Mouse (Mus musculus): Measurements from ENCODE around the gene Mid1ip1. TPM values are rescaled to one million over a fixed set of nuclear protein-coding genes. Genes with fewer than 3 reads are reported as not detected.

The Mid1ip1 gene
- polyA plus RNA-seq (2015; fragmentation: Nextera tagmentation; extraction: Ambion mirVana), result 75.5 and 78.7 TPM in 2 replicates

GRCm38 (mm10) chrX:10714696-10715140 lies at the start of gene Mid1ip1:
Gene Mid1ip1, plus strand, starts transcription at chrX:10715013.
- Histone ChIP-seq H3K36me3 (ENCODE audit: control insufficient read depth, insufficient read depth, low read length) (no peaks in the 10 kb centered on the region), H3K4me2 (ENCODE audit: low read depth, low read length) (peak within 1 kb of the TSS; percentile 45), H3K4me1 (ENCODE audit: control insufficient read depth, insufficient read depth, low read length) (no peaks in the 10 kb centered on the region), H3K27ac (ENCODE audit: low read length) (peak within 1 kb of the TSS; percentile 75), H3K27me3 (replicated peaks; ENCODE audit: control insufficient read depth, insufficient read depth, low read length) (no peaks in the 10 kb centered on the region), H3K9me3 (ENCODE audit: control insufficient read depth, low read length) (no peaks in the 10 kb centered on the region), H3K4me3 (ENCODE audit: low read length) (peak within 1 kb of the TSS; percentile 36), H3K9ac (ENCODE audit: low read depth, low read length) (0 out of 2 replicates have a peak within 1 kb of the TSS, but pooled peaks have one; percentile 14)
- ATAC-seq, result peak; percentile 71
- 11% methylated on average over 12 of the region's 12 CpGs for WGBS

- H3K9ac ChIP-seq (ENCODE audit: low read depth, low read length), result no peak overlapping the region
- H3K4me3 ChIP-seq (ENCODE audit: low read length), result no peak overlapping the region
- H3K27ac ChIP-seq (ENCODE audit: low read length), result no peak overlapping the region
- H3K4me1 ChIP-seq (ENCODE audit: control insufficient read depth, insufficient read depth, low read length), result no peaks in the 10 kb centered on the region
- H3K4me2 ChIP-seq (ENCODE audit: low read depth, low read length), result no peak overlapping the region
- ATAC-seq, result no peak
- 88% methylated on average over 5 of the region's 5 CpGs for WGBS
- H3K36me3 ChIP-seq (ENCODE audit: control insufficient read depth, insufficient read depth, low read length), result no peaks in the 10 kb centered on the region
- no peaks in the 10 kb centered on the region for H3K9me3 ChIP-seq (ENCODE audit: control insufficient read depth, low read length)
- no peaks in the 10 kb centered on the region for H3K27me3 ChIP-seq (replicated peaks; ENCODE audit: control insufficient read depth, insufficient read depth, low read length)
Observed at GRCm38 (mm10) chrX:10694455-10695180, 20.2 kb upstream of the Mid1ip1 start.

DNA sequence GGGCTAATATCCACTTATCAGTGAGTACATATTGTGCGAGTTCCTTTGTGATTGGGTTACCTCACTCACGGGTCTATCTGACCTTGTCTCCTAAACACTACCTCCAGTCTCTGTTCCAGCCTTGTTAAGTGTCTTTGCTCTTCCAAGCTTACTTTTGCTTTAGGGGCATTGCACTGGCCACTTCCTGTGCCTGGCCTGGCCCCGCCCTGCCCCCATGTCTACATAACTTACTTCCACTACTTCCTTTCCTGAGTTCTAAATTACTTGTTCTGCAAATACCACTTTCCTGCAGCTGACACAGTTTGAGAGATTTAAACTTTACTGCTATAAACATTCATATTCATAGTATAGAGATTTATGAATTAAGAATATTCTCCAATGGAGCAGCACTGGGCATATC lies 8.1 kb upstream of the Mid1ip1 start:
- no peak for ATAC-seq
- H3K4me3 ChIP-seq (ENCODE audit: low read length), result no peak overlapping the region
- H3K27me3 ChIP-seq (replicated peaks; ENCODE audit: control insufficient read depth, insufficient read depth, low read length), result no peaks in the 10 kb centered on the region
- WGBS, result 87% methylated on average over 3 of the region's 3 CpGs
- H3K4me1 ChIP-seq (ENCODE audit: control insufficient read depth, insufficient read depth, low read length), result no peaks in the 10 kb centered on the region
- H3K27ac ChIP-seq (ENCODE audit: low read length), result no peak overlapping the region
- H3K4me2 ChIP-seq (ENCODE audit: low read depth, low read length), result no peak overlapping the region
- no peak overlapping the region for H3K9ac ChIP-seq (ENCODE audit: low read depth, low read length)
- no peaks in the 10 kb centered on the region for H3K36me3 ChIP-seq (ENCODE audit: control insufficient read depth, insufficient read depth, low read length)
- no peaks in the 10 kb centered on the region for H3K9me3 ChIP-seq (ENCODE audit: control insufficient read depth, low read length)

GRCm38 (mm10) chrX:10713839-10714637 lies 775 bp upstream of the Mid1ip1 start:
- H3K36me3 ChIP-seq (ENCODE audit: control insufficient read depth, insufficient read depth, low read length), result no peaks in the 10 kb centered on the region
- H3K4me2 ChIP-seq (ENCODE audit: low read depth, low read length), result peak overlapping the region; percentile 45
- H3K9me3 ChIP-seq (ENCODE audit: control insufficient read depth, low read length), result no peaks in the 10 kb centered on the region
- peak overlapping the region; percentile 18; the same call in 1 of the 2 replicates for H3K4me3 ChIP-seq (ENCODE audit: low read length)
- ATAC-seq, result no peak
- peak overlapping the region; percentile 72 for H3K27ac ChIP-seq (ENCODE audit: low read length)
- WGBS, result 35% methylated on average over 11 of the region's 11 CpGs
- no peak overlapping the region for H3K9ac ChIP-seq (ENCODE audit: low read depth, low read length)
- H3K4me1 ChIP-seq (ENCODE audit: control insufficient read depth, insufficient read depth, low read length), result no peaks in the 10 kb centered on the region
- H3K27me3 ChIP-seq (replicated peaks; ENCODE audit: control insufficient read depth, insufficient read depth, low read length), result no peaks in the 10 kb centered on the region

DNA sequence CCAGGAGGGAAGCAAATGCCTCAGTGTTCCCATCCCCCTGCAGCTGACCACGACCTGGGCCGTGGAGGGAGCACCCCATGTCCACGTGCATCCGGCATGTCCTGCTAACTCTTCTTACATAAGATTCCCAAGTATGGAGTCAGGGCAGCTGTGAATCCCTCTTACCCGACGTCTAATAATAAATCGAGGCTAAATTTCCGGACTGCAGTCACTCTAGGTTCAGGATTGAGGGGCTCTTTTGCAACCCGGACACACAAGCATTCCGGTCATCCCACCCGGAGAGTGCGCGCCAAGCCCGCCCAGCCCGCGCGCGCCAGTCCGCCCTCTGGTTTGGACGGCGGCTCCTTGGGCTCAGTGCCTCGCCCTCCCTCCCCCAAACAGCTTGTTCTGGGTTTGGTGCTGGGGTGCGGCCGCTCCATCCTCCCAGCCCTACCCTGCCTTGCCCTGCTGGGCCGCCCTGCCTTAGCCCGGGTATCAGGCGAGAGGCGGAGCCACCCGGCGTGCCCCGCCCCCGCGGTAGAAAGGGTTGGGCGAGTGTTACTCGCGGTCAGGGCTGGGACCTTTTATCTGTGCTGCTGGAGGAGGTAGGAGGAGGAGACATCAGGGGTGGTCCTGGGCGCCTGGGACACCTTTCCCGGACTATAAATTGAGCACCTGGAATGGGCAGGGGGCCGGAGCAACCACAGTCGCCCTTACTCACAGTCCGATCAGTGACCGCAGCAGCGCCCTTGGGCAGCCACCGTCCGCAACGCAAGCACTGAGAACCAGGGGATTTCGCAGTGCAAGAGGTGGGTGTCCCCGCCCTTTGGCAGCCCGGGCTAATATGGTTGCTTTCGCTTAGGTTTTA lies 2.3 kb downstream of the Mid1ip1 start:
- 13% methylated on average over 50 of the region's 50 CpGs for WGBS
- Histone ChIP-seq H3K27ac (ENCODE audit: low read length) (peak overlapping the region; percentile 88), H3K4me2 (ENCODE audit: low read depth, low read length) (peak overlapping the region; percentile 50), H3K4me1 (ENCODE audit: control insufficient read depth, insufficient read depth, low read length) (0 out of 2 replicates have a peak, but pooled peaks cover 3% of the 10 kb centered on the region), H3K36me3 (ENCODE audit: control insufficient read depth, insufficient read depth, low read length) (no peaks in the 10 kb centered on the region), H3K27me3 (replicated peaks; ENCODE audit: control insufficient read depth, insufficient read depth, low read length) (no peaks in the 10 kb centered on the region), H3K4me3 (ENCODE audit: low read length) (peak overlapping the region; percentile 64), H3K9ac (ENCODE audit: low read depth, low read length) (peak overlapping the region; percentile 80), H3K9me3 (ENCODE audit: control insufficient read depth, low read length) (no peaks in the 10 kb centered on the region)
- peak; percentile 93 for ATAC-seq

DNA sequence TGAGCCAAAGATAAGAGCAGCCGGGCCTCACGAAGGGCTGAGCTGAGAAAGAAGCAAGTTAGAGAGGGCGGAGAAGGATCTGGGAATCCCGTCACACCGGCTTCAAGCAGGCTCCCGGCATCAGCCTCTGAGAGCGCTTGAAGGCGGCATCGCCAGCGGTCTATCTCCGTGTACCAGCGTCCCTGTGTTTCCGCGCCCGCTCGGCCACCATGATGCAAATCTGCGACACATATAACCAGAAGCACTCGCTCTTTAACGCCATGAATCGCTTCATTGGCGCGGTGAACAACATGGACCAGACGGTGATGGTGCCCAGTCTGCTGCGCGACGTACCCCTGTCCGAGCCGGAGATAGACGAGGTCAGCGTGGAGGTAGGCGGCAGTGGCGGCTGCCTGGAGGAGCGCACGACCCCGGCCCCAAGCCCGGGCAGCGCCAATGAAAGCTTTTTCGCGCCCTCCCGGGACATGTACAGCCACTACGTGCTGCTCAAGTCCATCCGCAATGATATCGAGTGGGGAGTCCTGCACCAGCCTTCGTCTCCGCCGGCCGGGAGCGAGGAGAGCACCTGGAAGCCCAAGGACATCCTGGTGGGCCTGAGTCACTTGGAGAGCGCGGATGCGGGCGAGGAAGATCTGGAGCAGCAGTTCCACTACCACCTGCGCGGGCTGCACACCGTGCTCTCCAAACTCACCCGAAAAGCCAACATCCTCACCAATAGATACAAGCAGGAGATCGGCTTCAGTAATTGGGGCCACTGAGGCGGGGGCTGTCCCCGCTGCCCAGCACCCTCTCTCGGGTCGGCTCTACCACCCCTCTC lies 3.4 kb downstream of the Mid1ip1 start:
- Histone ChIP-seq H3K4me3 (ENCODE audit: low read length) (peak overlapping the region; percentile 64), H3K27me3 (replicated peaks; ENCODE audit: control insufficient read depth, insufficient read depth, low read length) (no peaks in the 10 kb centered on the region), H3K27ac (ENCODE audit: low read length) (peak overlapping the region; percentile 88), H3K4me1 (ENCODE audit: control insufficient read depth, insufficient read depth, low read length) (0 out of 2 replicates have a peak, but pooled peaks cover 3% of the 10 kb centered on the region), H3K36me3 (ENCODE audit: control insufficient read depth, insufficient read depth, low read length) (no peaks in the 10 kb centered on the region), H3K9ac (ENCODE audit: low read depth, low read length) (peak overlapping the region; percentile 80), H3K4me2 (ENCODE audit: low read depth, low read length) (peak overlapping the region; percentile 48), H3K9me3 (ENCODE audit: control insufficient read depth, low read length) (no peaks in the 10 kb centered on the region)
- ATAC-seq, result no peak
- 16% methylated on average over 61 of the region's 61 CpGs for WGBS

- Histone ChIP-seq H3K36me3 (ENCODE audit: control insufficient read depth, insufficient read depth, low read length) (no peaks in the 10 kb centered on the region), H3K9me3 (ENCODE audit: control insufficient read depth, low read length) (no peaks in the 10 kb centered on the region), H3K4me1 (ENCODE audit: control insufficient read depth, insufficient read depth, low read length) (0 out of 2 replicates have a peak, but pooled peaks cover 3% of the 10 kb centered on the region), H3K27me3 (replicated peaks; ENCODE audit: control insufficient read depth, insufficient read depth, low read length) (no peaks in the 10 kb centered on the region), H3K27ac (ENCODE audit: low read length) (peak overlapping the region; percentile 88), H3K9ac (ENCODE audit: low read depth, low read length) (peak overlapping the region; percentile 80), H3K4me2 (ENCODE audit: low read depth, low read length) (peak overlapping the region; percentile 48), H3K4me3 (ENCODE audit: low read length) (peak overlapping the region; percentile 64)
- WGBS, result 14% methylated on average over 22 of the region's 22 CpGs
- ATAC-seq, result peak; percentile 71
Observed at GRCm38 (mm10) chrX:10718838-10719539, 4.2 kb downstream of the Mid1ip1 start.

GRCm38 (mm10) chrX:10720391-10720790 lies 5.6 kb downstream of the Mid1ip1 start:
- H3K4me3 ChIP-seq (ENCODE audit: low read length), result no peak overlapping the region
- peak overlapping the region; percentile 19; the same call in 1 of the 2 replicates for H3K4me2 ChIP-seq (ENCODE audit: low read depth, low read length)
- no peak overlapping the region for H3K27ac ChIP-seq (ENCODE audit: low read length)
- no peak overlapping the region for H3K9ac ChIP-seq (ENCODE audit: low read depth, low read length)
- no peaks in the 10 kb centered on the region for H3K9me3 ChIP-seq (ENCODE audit: control insufficient read depth, low read length)
- no peaks in the 10 kb centered on the region for H3K27me3 ChIP-seq (replicated peaks; ENCODE audit: control insufficient read depth, insufficient read depth, low read length)
- 0 out of 2 replicates have a peak, but pooled peaks cover 3% of the 10 kb centered on the region for H3K4me1 ChIP-seq (ENCODE audit: control insufficient read depth, insufficient read depth, low read length)
- WGBS, result 25% methylated on average over 6 of the region's 6 CpGs
- ATAC-seq, result no peak
- no peaks in the 10 kb centered on the region for H3K36me3 ChIP-seq (ENCODE audit: control insufficient read depth, insufficient read depth, low read length)
